Mouse (Mus musculus) bone marrow, adult 2 months (tissue): ENCODE results near the gene Ptprq.

Experiments used
- CTCF ChIP-seq: fragments of 200-500 bp; IDR thresholded peaks from 2 replicates; pipeline ENCODE4 v1.5.1; 2011; ENCODE audit warnings: low read length, control low read depth; ENCODE audit not compliant: control insufficient read depth, insufficient read depth
- POLR2A ChIP-seq: fragments of 200-500 bp; IDR thresholded peaks from 2 replicates; pipeline ENCODE4 v1.6.1; 2011; ENCODE audit warnings: low read depth, mild to moderate bottlenecking, control low read depth, low read length, borderline replicate concordance; ENCODE audit not compliant: control insufficient read depth

- no peak for TF ChIP-seq POLR2A
- TF ChIP-seq CTCF = no peak
Measured at GRCm38 (mm10) chr10:107569044-107569443, 150.8 kb downstream of the Ptprq start.
